Mouse (Mus musculus) neural tube, embryonic 13.5 days (tissue): ENCODE results near the gene Rassf10. TPM values are rescaled to one million over a fixed set of nuclear protein-coding genes. Genes with fewer than 3 reads are reported as not detected.

Experiments used
- ATAC-seq: fragments of 200-750 bp; cut with Nextera tagmentation; 2 replicates; pipeline ENCODE4 v1.8.0; 2017; ENCODE audit warnings: low read depth, mild to moderate bottlenecking, moderate TSS enrichment, moderate library complexity
- H3K27ac ChIP-seq: fragments of 300-500 bp; sonication (generic); replicated peaks from 2 replicates; pipeline ENCODE4 v1.5.1; 2015; ENCODE audit warnings: moderate library complexity, mild to moderate bottlenecking, inconsistent platforms
- H3K27me3 ChIP-seq: fragments of 300-500 bp; sonication (generic); 2 replicates; pipeline ENCODE4 v1.6.1; 2015; ENCODE audit warnings: mild to moderate bottlenecking, inconsistent platforms
- H3K36me3 ChIP-seq: fragments of 300-500 bp; sonication (generic); 2 replicates; pipeline ENCODE4 v1.6.1; 2015; ENCODE audit warnings: mild to moderate bottlenecking, inconsistent platforms
- H3K4me1 ChIP-seq: fragments of 300-500 bp; sonication (generic); replicated peaks from 2 replicates; pipeline ENCODE4 v1.6.1; 2015; ENCODE audit warnings: inconsistent platforms
- H3K4me2 ChIP-seq: fragments of 300-500 bp; sonication (generic); 2 replicates; pipeline ENCODE4 v1.6.1; 2015; ENCODE audit warnings: inconsistent platforms, mild to moderate bottlenecking, moderate library complexity
- H3K4me3 ChIP-seq: fragments of 300-500 bp; sonication (generic); 2 replicates; pipeline ENCODE4 v1.5.1; 2015; ENCODE audit warnings: mild to moderate bottlenecking, inconsistent platforms
- H3K9ac ChIP-seq: fragments of 300-500 bp; sonication (generic); 2 replicates; pipeline ENCODE4 v1.6.1; 2015; ENCODE audit warnings: moderate library complexity, mild to moderate bottlenecking, inconsistent platforms
- H3K9me3 ChIP-seq: fragments of 300-500 bp; sonication (generic); 2 replicates; pipeline ENCODE4 v1.6.1; 2016; ENCODE audit warnings: inconsistent platforms
- WGBS: fragments of 180-500 bp; shearing (Covaris S2); methylation state at CpG from one replicate; pipeline ENCODE4 v1.1.7; 2015; 5-methylcytosine and 5-hydroxymethylcytosine counted together
- polyA plus RNA-seq: library from polyadenylated mRNA; unstranded; fragments of >200 nt; fragmentation: Nextera tagmentation; extraction: Ambion mirVana; gene quantifications from 2 replicates; pipeline ENCODE4 v1.2.1, GENCODE M21; 2015

Rassf10 gene
- 5.0 and 6.0 TPM in 2 replicates for polyA plus RNA-seq

GRCm38 (mm10) chr7:112953777-112954291 lies at the start of gene Rassf10:
Gene Rassf10, plus strand, starts transcription at chr7:112953962.
- Histone ChIP-seq H3K36me3 (no peaks in the 10 kb centered on the region), H3K27ac (no peak within 1 kb of the TSS), H3K4me3 (peak within 1 kb of the TSS; percentile 52), H3K9me3 (no peaks in the 10 kb centered on the region), H3K4me2 (peak within 1 kb of the TSS; percentile 82), H3K9ac (peak within 1 kb of the TSS; percentile 68), H3K4me1 (peaks cover 25% of the 10 kb centered on the region), H3K27me3 (peaks cover 68% of the 10 kb centered on the region)
- ATAC-seq, result peak; percentile 67
- 1% methylated on average over 33 of the region's 41 CpGs for WGBS

- Histone ChIP-seq H3K36me3 (no peaks in the 10 kb centered on the region), H3K4me3 (no peak overlapping the region), H3K4me1 (0 out of 2 replicates have a peak, but pooled peaks cover 6% of the 10 kb centered on the region), H3K9ac (no peak overlapping the region), H3K9me3 (no peaks in the 10 kb centered on the region), H3K4me2 (no peak overlapping the region), H3K27me3 (peaks cover 10% of the 10 kb centered on the region; the same call in 1 of the 2 replicates), H3K27ac (no peak overlapping the region)
- ATAC-seq, result no peak
- 71% methylated on average over 5 of the region's 5 CpGs for WGBS
Measured at GRCm38 (mm10) chr7:112906848-112907247, 46.9 kb upstream of the Rassf10 start.

GRCm38 (mm10) chr7:112907468-112907867 lies 46.3 kb upstream of the Rassf10 start:
- ATAC-seq, result no peak
- no peak overlapping the region for H3K4me2 ChIP-seq
- 60% methylated on average over 2 of the region's 2 CpGs for WGBS
- peaks cover 13% of the 10 kb centered on the region; the same call in 1 of the 2 replicates for H3K27me3 ChIP-seq
- no peaks in the 10 kb centered on the region for H3K9me3 ChIP-seq
- H3K4me1 ChIP-seq, result 0 out of 2 replicates have a peak, but pooled peaks cover 6% of the 10 kb centered on the region
- no peak overlapping the region for H3K27ac ChIP-seq
- no peak overlapping the region for H3K9ac ChIP-seq
- H3K36me3 ChIP-seq, result no peaks in the 10 kb centered on the region
- H3K4me3 ChIP-seq, result no peak overlapping the region

GRCm38 (mm10) chr7:112909164-112909563 lies 44.6 kb upstream of the Rassf10 start:
- Histone ChIP-seq H3K36me3 (no peaks in the 10 kb centered on the region), H3K4me1 (0 out of 2 replicates have a peak, but pooled peaks cover 6% of the 10 kb centered on the region), H3K27ac (no peak overlapping the region), H3K9me3 (no peaks in the 10 kb centered on the region), H3K27me3 (peaks cover 13% of the 10 kb centered on the region; the same call in 1 of the 2 replicates), H3K4me3 (no peak overlapping the region), H3K4me2 (no peak overlapping the region), H3K9ac (no peak overlapping the region)
- ATAC-seq, result no peak
- WGBS, result 89% methylated on average over 10 of the region's 10 CpGs

GRCm38 (mm10) chr7:112912969-112913368 lies 40.8 kb upstream of the Rassf10 start:
- 88% methylated on average over 3 of the region's 3 CpGs for WGBS
- Histone ChIP-seq H3K9me3 (no peaks in the 10 kb centered on the region), H3K4me3 (no peak overlapping the region), H3K27me3 (peaks cover 13% of the 10 kb centered on the region; the same call in 1 of the 2 replicates), H3K4me1 (no peaks in the 10 kb centered on the region; the same call in 1 of the 2 replicates), H3K9ac (no peak overlapping the region), H3K27ac (no peak overlapping the region), H3K4me2 (no peak overlapping the region), H3K36me3 (no peaks in the 10 kb centered on the region)
- ATAC-seq, result no peak

- no peak overlapping the region for H3K4me3 ChIP-seq
- H3K27me3 ChIP-seq, result 0 out of 2 replicates have a peak, but pooled peaks cover 3% of the 10 kb centered on the region
- no peak for ATAC-seq
- H3K27ac ChIP-seq, result no peak overlapping the region
- no peaks in the 10 kb centered on the region for H3K36me3 ChIP-seq
- no peaks in the 10 kb centered on the region for H3K9me3 ChIP-seq
- H3K9ac ChIP-seq, result no peak overlapping the region
- WGBS, result 82% methylated on average over 4 of the region's 4 CpGs
- no peaks in the 10 kb centered on the region; the same call in 1 of the 2 replicates for H3K4me1 ChIP-seq
- H3K4me2 ChIP-seq, result no peak overlapping the region
Measured at GRCm38 (mm10) chr7:112915571-112915970, 38.2 kb upstream of the Rassf10 start.

- Histone ChIP-seq H3K4me1 (peaks cover 2% of the 10 kb centered on the region), H3K9ac (peak overlapping the region; percentile 13; the same call in 1 of the 2 replicates), H3K4me3 (no peak overlapping the region), H3K9me3 (no peaks in the 10 kb centered on the region), H3K27ac (no peak overlapping the region), H3K4me2 (0 out of 2 replicates have a peak overlapping the region, but pooled peaks have one; percentile 6), H3K27me3 (no peaks in the 10 kb centered on the region), H3K36me3 (no peaks in the 10 kb centered on the region)
- ATAC-seq, result no peak
- 51% methylated on average over 10 of the region's 10 CpGs for WGBS
Measured at GRCm38 (mm10) chr7:112917613-112918278, 36.0 kb upstream of the Rassf10 start.

- H3K9me3 ChIP-seq, result no peaks in the 10 kb centered on the region
- 0 out of 2 replicates have a peak, but pooled peaks have one; percentile 32 for ATAC-seq
- peaks cover 9% of the 10 kb centered on the region for H3K4me1 ChIP-seq
- peak overlapping the region; percentile 13 for H3K9ac ChIP-seq
- 52% methylated on average over 22 of the region's 22 CpGs for WGBS
- peak overlapping the region; percentile 6; the same call in 1 of the 2 replicates for H3K4me2 ChIP-seq
- H3K27ac ChIP-seq, result peak overlapping the region; percentile 9; the same call in 1 of the 2 replicates
- H3K27me3 ChIP-seq, result no peaks in the 10 kb centered on the region
- H3K36me3 ChIP-seq, result no peaks in the 10 kb centered on the region
- no peak overlapping the region for H3K4me3 ChIP-seq
Measured at GRCm38 (mm10) chr7:112918279-112918991, 35.3 kb upstream of the Rassf10 start.

GRCm38 (mm10) chr7:112919845-112920244 lies 33.9 kb upstream of the Rassf10 start:
- Histone ChIP-seq H3K4me3 (no peak overlapping the region), H3K4me2 (no peak overlapping the region), H3K4me1 (peaks cover 16% of the 10 kb centered on the region), H3K27me3 (no peaks in the 10 kb centered on the region), H3K27ac (no peak overlapping the region), H3K9me3 (no peaks in the 10 kb centered on the region), H3K36me3 (no peaks in the 10 kb centered on the region), H3K9ac (no peak overlapping the region)
- ATAC-seq, result no peak
- 3% methylated on average over 4 of the region's 4 CpGs for WGBS

- Histone ChIP-seq H3K4me3 (no peak overlapping the region), H3K4me2 (no peak overlapping the region), H3K27me3 (no peaks in the 10 kb centered on the region), H3K27ac (no peak overlapping the region), H3K36me3 (no peaks in the 10 kb centered on the region), H3K4me1 (peaks cover 23% of the 10 kb centered on the region), H3K9me3 (no peaks in the 10 kb centered on the region), H3K9ac (no peak overlapping the region)
- 40% methylated on average over 4 of the region's 4 CpGs for WGBS
- no peak for ATAC-seq
Measured at GRCm38 (mm10) chr7:112922801-112923200, 31.0 kb upstream of the Rassf10 start.

- H3K27ac ChIP-seq, result no peak overlapping the region
- H3K9me3 ChIP-seq, result no peaks in the 10 kb centered on the region
- no peaks in the 10 kb centered on the region for H3K36me3 ChIP-seq
- no peaks in the 10 kb centered on the region for H3K27me3 ChIP-seq
- ATAC-seq, result no peak
- no peak overlapping the region for H3K4me2 ChIP-seq
- 82% methylated on average over 3 of the region's 3 CpGs for WGBS
- H3K4me1 ChIP-seq, result peaks cover 23% of the 10 kb centered on the region
- H3K4me3 ChIP-seq, result no peak overlapping the region
- H3K9ac ChIP-seq, result no peak overlapping the region
Measured at GRCm38 (mm10) chr7:112923712-112924111, 30.1 kb upstream of the Rassf10 start.

- 31% methylated on average over 7 of the region's 7 CpGs for WGBS
- Histone ChIP-seq H3K4me1 (peaks cover 10% of the 10 kb centered on the region), H3K27me3 (no peaks in the 10 kb centered on the region), H3K9me3 (no peaks in the 10 kb centered on the region), H3K36me3 (no peaks in the 10 kb centered on the region), H3K27ac (no peak overlapping the region), H3K4me3 (no peak overlapping the region), H3K9ac (no peak overlapping the region), H3K4me2 (no peak overlapping the region)
- ATAC-seq, result no peak
Measured at GRCm38 (mm10) chr7:112930669-112931068, 23.1 kb upstream of the Rassf10 start.
